Mouse (Mus musculus) CD4-positive, CD25-positive, alpha-beta regulatory T cell, adult 2 months (primary cell): ENCODE measurements around the gene Olfml2b.

Experiments used
- DNase-seq: peaks from one replicate; pipeline ENCODE4 v3.0.0-alpha.2; 2012; ENCODE audit warnings: low read depth, low spot score

The Olfml2b gene

GRCm38 (mm10) chr1:170731865-170732595 lies 87.7 kb downstream of the Olfml2b start:
- DNase-seq = no peak
